Mouse (Mus musculus) heart, postnatal 0 days (tissue): ENCODE measurements around the gene Fbrs.

Source experiments
- CTCF ChIP-seq: IDR thresholded peaks from 2 replicates; pipeline ENCODE4 v1.5.1; 2016; ENCODE audit warnings: antibody characterized with exemption, control low read depth, low read depth
- EP300 ChIP-seq: IDR thresholded peaks from 2 replicates; pipeline ENCODE4 v1.6.1; 2016; ENCODE audit warnings: antibody characterized with exemption, low read depth

GRCm38 (mm10) chr7:127475186-127475740 lies 3.7 kb upstream of the Fbrs start:
- TF ChIP-seq CTCF (no peak), EP300 (no peak)
